Mouse (Mus musculus): ENCODE measurements at regions not wholly inside any gene's neighbourhood (a gene's known extent, or its start where the extent isn't known, plus 50 kb on each side); places are given as distances from the start of the nearest gene placed in this dataset.

DNA sequence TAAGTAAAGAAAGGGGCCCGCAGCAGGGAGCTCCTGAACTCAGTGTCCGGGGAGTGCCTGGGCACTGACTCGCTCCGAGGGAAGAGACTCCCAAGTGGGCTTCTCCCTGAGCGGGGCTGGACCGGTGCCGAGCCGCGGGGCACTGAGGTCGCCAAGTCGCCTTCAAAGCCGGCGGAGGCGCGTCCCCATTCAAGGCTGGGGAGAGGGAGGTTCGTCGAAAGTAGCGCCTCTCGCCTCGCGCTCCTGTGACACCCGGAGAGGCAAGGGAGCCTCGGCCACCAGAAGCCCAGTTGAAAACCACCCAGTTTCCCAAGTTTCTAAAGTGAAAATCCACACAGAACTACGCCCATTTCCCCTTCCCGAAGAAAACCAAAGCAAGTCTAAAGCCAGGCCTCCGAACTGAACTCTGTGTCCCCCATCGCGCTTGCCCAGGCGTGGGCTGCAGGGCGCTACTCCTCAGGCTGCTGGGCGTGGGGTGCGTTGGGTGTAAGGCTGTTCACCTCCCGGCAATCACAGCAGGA, 79.6 kb downstream of the Kcnrg start:
- Histone ChIP-seq H3K4me1 (peaks cover 64% of the 10 kb centered on the region), H3K36me3 (replicated peaks) (no peaks in the 10 kb centered on the region), H3K27ac (replicated peaks) (no peak overlapping the region; the same call in 1 of the 2 replicates), H3K9me3 (no peaks in the 10 kb centered on the region), H3K4me3 (peak overlapping the region; percentile 53), H3K27me3 (replicated peaks; ENCODE audit: low read depth, poor library complexity, severe bottlenecking) (peaks cover 94% of the 10 kb centered on the region)
- peak; percentile 69 for DNase-seq (ENCODE audit: low spot score)
- under 1% methylated on average over 33 of the region's 33 CpGs for WGBS

GRCm38 (mm10) chr14:61687346-61688012, 80.2 kb downstream of the Kcnrg start:
- H3K27ac ChIP-seq (replicated peaks), result no peak overlapping the region
- H3K27me3 ChIP-seq (replicated peaks; ENCODE audit: low read depth, poor library complexity, severe bottlenecking), result peaks cover 97% of the 10 kb centered on the region
- H3K36me3 ChIP-seq (replicated peaks), result no peaks in the 10 kb centered on the region
- WGBS, result under 1% methylated on average over 15 of the region's 15 CpGs
- DNase-seq (ENCODE audit: low spot score), result no peak
- peaks cover 63% of the 10 kb centered on the region for H3K4me1 ChIP-seq
- H3K4me3 ChIP-seq, result peak overlapping the region; percentile 53
- no peaks in the 10 kb centered on the region for H3K9me3 ChIP-seq

DNA sequence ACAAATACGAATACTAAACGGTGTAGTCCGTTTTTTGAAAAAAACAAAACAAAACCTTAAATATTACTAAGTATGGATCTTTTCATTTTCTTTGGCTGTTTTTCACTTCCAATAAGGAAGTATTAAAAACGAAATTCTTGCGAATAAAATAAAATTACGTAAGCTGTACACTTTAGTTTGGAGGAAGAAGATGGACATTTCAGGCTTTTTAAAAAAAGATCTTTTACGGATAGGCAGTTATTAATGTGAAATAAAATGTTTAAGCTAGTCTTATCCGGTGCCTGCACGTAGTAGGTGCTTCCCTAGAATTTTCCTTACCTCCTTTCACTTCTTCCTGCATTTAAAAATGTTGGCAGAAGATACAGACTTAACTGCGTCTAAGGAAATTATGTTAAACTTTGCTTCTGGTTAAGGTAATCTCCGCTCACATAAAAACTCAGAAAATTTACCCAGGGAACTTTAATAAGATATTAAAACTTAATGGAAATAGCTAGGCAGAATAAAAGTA, 80.8 kb downstream of the Kcnrg start:
- WGBS, result 4% methylated on average over 11 of the region's 11 CpGs
- no peak for DNase-seq (ENCODE audit: low spot score)
- Histone ChIP-seq H3K27ac (replicated peaks) (no peak overlapping the region), H3K27me3 (replicated peaks; ENCODE audit: low read depth, poor library complexity, severe bottlenecking) (peaks cover 97% of the 10 kb centered on the region), H3K4me3 (no peak overlapping the region), H3K36me3 (replicated peaks) (no peaks in the 10 kb centered on the region), H3K4me1 (peaks cover 57% of the 10 kb centered on the region), H3K9me3 (no peaks in the 10 kb centered on the region)

GRCm38 (mm10) chr14:61688666-61689065, 81.4 kb downstream of the Kcnrg start:
- Histone ChIP-seq H3K27me3 (replicated peaks; ENCODE audit: low read depth, poor library complexity, severe bottlenecking) (peaks cover 93% of the 10 kb centered on the region), H3K36me3 (replicated peaks) (no peaks in the 10 kb centered on the region), H3K9me3 (no peaks in the 10 kb centered on the region), H3K27ac (replicated peaks) (no peak overlapping the region), H3K4me1 (peaks cover 52% of the 10 kb centered on the region), H3K4me3 (peak overlapping the region; percentile 46; the same call in 1 of the 2 replicates)
- peak; percentile 32 for DNase-seq (ENCODE audit: low spot score)
- 2% methylated on average over 9 of the region's 9 CpGs for WGBS

- peaks cover 45% of the 10 kb centered on the region for H3K4me1 ChIP-seq
- H3K27me3 ChIP-seq (replicated peaks; ENCODE audit: low read depth, poor library complexity, severe bottlenecking), result peaks cover 87% of the 10 kb centered on the region
- peak; percentile 66 for DNase-seq (ENCODE audit: low spot score)
- no peak overlapping the region for H3K27ac ChIP-seq (replicated peaks)
- peak overlapping the region; percentile 46 for H3K4me3 ChIP-seq
- no peaks in the 10 kb centered on the region for H3K9me3 ChIP-seq
- no peaks in the 10 kb centered on the region for H3K36me3 ChIP-seq (replicated peaks)
- WGBS, result under 1% methylated on average over 21 of the region's 21 CpGs
Observed at GRCm38 (mm10) chr14:61689281-61689680, 82.0 kb downstream of the Kcnrg start.

DNA sequence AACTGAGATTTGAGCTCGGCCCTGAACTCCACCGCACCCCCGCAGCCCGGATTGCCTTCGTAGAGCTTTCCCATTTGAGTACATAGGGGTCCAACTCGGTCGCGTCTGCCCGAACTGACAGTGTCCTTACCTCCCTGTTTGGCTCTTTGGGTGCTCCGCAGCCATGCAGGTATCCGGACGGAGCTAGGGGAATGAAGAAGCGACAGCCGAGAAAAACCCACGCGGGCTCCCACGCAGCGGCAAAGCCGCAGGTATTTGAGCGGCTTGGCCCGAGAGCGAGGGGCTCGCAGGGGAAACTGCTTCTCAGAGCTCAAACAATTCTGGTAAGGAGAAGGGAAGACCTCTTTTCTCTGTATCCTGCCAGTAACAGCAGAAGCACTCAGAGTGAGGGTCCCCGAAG, 82.5 kb downstream of the Kcnrg start:
- Histone ChIP-seq H3K27me3 (replicated peaks; ENCODE audit: low read depth, poor library complexity, severe bottlenecking) (peaks cover 85% of the 10 kb centered on the region), H3K4me3 (peak overlapping the region; percentile 46), H3K9me3 (no peaks in the 10 kb centered on the region), H3K36me3 (replicated peaks) (no peaks in the 10 kb centered on the region), H3K27ac (replicated peaks) (no peak overlapping the region), H3K4me1 (peaks cover 40% of the 10 kb centered on the region)
- WGBS, result 4% methylated on average over 24 of the region's 24 CpGs
- peak; percentile 32 for DNase-seq (ENCODE audit: low spot score)

GRCm38 (mm10) chr14:61691785-61692372, 84.6 kb downstream of the Kcnrg start:
- Histone ChIP-seq H3K9me3 (no peaks in the 10 kb centered on the region), H3K4me1 (peaks cover 21% of the 10 kb centered on the region), H3K27me3 (replicated peaks; ENCODE audit: low read depth, poor library complexity, severe bottlenecking) (peaks cover 68% of the 10 kb centered on the region), H3K27ac (replicated peaks) (no peak overlapping the region), H3K36me3 (replicated peaks) (no peaks in the 10 kb centered on the region), H3K4me3 (no peak overlapping the region)
- DNase-seq (ENCODE audit: low spot score), result no peak
- whole genome bisulfite sequencing, result 87% methylated on average over 6 of the region's 6 CpGs

DNA sequence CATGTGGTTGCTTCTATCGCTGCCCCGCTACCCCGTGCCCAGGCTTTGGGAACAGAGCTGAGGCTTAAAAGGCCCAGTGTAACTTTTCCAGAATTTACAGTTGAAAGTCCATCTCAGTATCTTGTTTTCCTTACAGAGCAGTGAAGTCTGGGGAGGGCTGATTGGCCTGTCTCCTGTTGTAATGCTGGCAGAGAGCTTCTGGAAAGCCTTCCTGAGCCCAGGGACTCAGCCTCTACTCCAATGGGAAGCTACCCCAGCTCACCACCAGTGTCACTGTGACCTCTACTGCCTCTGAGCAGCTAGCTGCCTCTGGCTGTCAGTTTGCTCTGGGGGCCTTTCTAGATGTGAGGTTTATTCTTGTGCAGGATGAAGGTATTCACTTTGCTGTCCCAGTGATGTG, 87.5 kb downstream of the Kcnrg start:
- peaks cover 24% of the 10 kb centered on the region for H3K4me1 ChIP-seq
- no peak overlapping the region for H3K4me3 ChIP-seq
- H3K27ac ChIP-seq (replicated peaks), result no peak overlapping the region
- 91% methylated on average over 3 of the region's 3 CpGs for WGBS
- no peaks in the 10 kb centered on the region for H3K36me3 ChIP-seq (replicated peaks)
- H3K27me3 ChIP-seq (replicated peaks; ENCODE audit: low read depth, poor library complexity, severe bottlenecking), result peaks cover 42% of the 10 kb centered on the region
- DNase-seq (ENCODE audit: low spot score), result no peak
- no peaks in the 10 kb centered on the region for H3K9me3 ChIP-seq

DNA sequence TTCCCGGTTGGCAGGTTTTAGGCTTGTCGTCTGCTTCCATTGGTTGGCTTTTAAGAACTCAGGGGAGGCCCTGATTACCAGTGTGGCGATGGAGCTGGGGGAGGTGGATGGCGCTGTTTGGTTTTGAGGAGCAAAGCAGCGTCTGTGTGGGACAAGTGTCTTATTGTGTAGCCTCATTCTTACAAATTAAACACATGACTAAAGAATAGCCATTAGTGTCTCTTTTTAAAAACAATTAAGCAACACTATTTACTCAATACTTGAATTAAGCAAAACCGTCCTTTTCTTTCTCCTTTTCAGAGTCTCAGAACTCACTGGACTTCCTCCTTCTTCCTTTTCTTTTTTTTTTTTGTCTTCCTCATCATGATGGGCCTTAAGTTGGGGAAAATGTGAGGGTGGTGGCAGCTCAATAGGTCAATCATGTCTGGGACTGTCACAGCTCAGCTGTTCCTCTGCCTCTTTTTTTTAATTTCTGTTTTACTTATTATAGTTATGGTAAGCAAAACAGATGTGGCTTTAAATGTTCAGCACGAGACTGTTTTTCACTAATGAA, 89.1 kb downstream of the Kcnrg start:
- Histone ChIP-seq H3K36me3 (replicated peaks) (no peaks in the 10 kb centered on the region), H3K9me3 (no peaks in the 10 kb centered on the region), H3K27ac (replicated peaks) (no peak overlapping the region), H3K4me1 (peaks cover 28% of the 10 kb centered on the region), H3K27me3 (replicated peaks; ENCODE audit: low read depth, poor library complexity, severe bottlenecking) (peaks cover 26% of the 10 kb centered on the region), H3K4me3 (no peak overlapping the region)
- DNase-seq (ENCODE audit: low spot score), result no peak
- 55% methylated on average over 7 of the region's 7 CpGs for WGBS

- Histone ChIP-seq H3K36me3 (replicated peaks) (no peaks in the 10 kb centered on the region), H3K27ac (replicated peaks) (no peak overlapping the region), H3K27me3 (replicated peaks; ENCODE audit: low read depth, poor library complexity, severe bottlenecking) (peaks cover 19% of the 10 kb centered on the region; the same call in 1 of the 2 replicates), H3K4me1 (peaks cover 28% of the 10 kb centered on the region), H3K9me3 (no peaks in the 10 kb centered on the region), H3K4me3 (no peak overlapping the region)
- WGBS, result 80% methylated on average over 13 of the region's 13 CpGs
- no peak for DNase-seq (ENCODE audit: low spot score)
Observed at GRCm38 (mm10) chr14:61696886-61697554, 89.8 kb downstream of the Kcnrg start.

DNA sequence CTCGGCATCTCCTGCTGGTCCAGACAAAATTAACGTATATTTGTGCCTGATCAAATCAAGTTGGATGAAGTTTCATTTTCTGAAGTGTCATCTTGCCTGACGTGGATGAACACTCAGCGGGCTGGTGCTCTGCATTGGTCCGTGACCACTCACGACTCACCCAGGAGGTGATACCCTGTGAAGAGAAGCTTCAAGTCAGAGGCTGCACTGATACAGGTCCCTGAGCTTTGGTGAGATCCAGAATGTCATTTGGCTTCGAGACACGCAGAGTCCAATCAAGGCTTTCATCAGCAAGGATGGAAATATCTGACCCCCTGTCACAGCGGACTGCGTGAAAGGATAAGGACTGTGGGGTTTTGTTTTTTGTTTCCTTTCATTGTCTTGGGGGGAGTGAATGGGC, 90.4 kb downstream of the Kcnrg start:
- H3K4me1 ChIP-seq, result peaks cover 28% of the 10 kb centered on the region
- no peak for DNase-seq (ENCODE audit: low spot score)
- no peaks in the 10 kb centered on the region for H3K9me3 ChIP-seq
- WGBS, result 79% methylated on average over 10 of the region's 10 CpGs
- no peaks in the 10 kb centered on the region for H3K36me3 ChIP-seq (replicated peaks)
- no peak overlapping the region for H3K27ac ChIP-seq (replicated peaks)
- H3K4me3 ChIP-seq, result no peak overlapping the region
- H3K27me3 ChIP-seq (replicated peaks; ENCODE audit: low read depth, poor library complexity, severe bottlenecking), result peaks cover 13% of the 10 kb centered on the region; the same call in 1 of the 2 replicates

DNA sequence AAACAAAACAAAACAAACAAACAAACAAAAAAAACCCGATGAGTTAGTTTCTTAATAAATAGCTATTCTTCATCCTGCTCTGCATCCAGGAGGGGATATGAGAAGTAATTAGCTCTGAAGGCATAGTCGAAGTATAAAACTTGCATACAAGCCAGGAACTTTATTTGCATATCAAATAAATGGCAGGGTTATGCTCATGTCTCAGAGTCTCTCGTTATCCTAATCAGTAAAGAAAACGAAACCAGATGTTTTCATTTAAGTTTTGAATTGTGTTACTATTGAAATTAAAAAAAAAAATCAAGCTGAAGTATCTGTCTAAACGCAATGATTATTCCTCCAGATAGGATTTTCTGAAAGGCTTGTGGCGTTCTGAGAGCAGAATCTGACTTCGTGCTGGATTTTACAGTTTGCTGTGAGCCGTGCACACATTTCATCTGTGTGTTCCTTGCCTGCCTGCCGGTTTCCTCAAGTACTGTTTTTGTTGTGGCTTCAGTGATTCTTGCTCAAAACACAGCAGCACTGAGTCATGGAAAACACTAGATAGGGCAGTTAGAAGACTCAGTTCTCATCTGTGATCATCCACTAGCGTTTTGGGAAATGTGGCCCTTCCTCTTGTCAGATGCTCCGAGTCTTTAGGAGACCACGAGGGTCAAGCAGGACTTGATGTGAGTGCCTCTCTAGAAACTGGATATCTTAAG, 91.2 kb downstream of the Kcnrg start:
- H3K4me3 ChIP-seq, result no peak overlapping the region
- WGBS, result 40% methylated on average over 12 of the region's 12 CpGs
- peak; percentile 29 for DNase-seq (ENCODE audit: low spot score)
- H3K9me3 ChIP-seq, result no peaks in the 10 kb centered on the region
- peaks cover 28% of the 10 kb centered on the region for H3K4me1 ChIP-seq
- peaks cover 7% of the 10 kb centered on the region; the same call in 1 of the 2 replicates for H3K27me3 ChIP-seq (replicated peaks; ENCODE audit: low read depth, poor library complexity, severe bottlenecking)
- H3K27ac ChIP-seq (replicated peaks), result peak overlapping the region; percentile 3
- H3K36me3 ChIP-seq (replicated peaks), result no peaks in the 10 kb centered on the region
